Mouse (Mus musculus) heart, embryonic 16.5 days (tissue): ENCODE results near the gene Cenpf. TPM values are rescaled to one million over a fixed set of nuclear protein-coding genes. Genes with fewer than 3 reads are reported as not detected.

Experiments used
- ATAC-seq: fragments of 200-750 bp; cut with Nextera tagmentation; replicated peaks from 2 replicates; pipeline ENCODE4 v1.8.0; 2017; ENCODE audit warnings: moderate number of reproducible peaks; ENCODE audit not compliant: insufficient read depth, low FRiP score; ENCODE audit errors: extremely low read depth
- H3K27ac ChIP-seq: fragments of 300-500 bp; sonication (generic); 2 replicates; pipeline ENCODE4 v1.5.1; 2014; ENCODE audit warnings: mild to moderate bottlenecking, low read length, control low read depth, moderate library complexity
- H3K27me3 ChIP-seq: fragments of 300-500 bp; sonication (generic); 2 replicates; pipeline ENCODE4 v1.6.1; 2014; ENCODE audit warnings: low read length, mixed read lengths; ENCODE audit not compliant: control insufficient read depth, insufficient read depth
- H3K36me3 ChIP-seq: fragments of 300-500 bp; sonication (generic); 2 replicates; pipeline ENCODE4 v1.6.1; 2014; ENCODE audit not compliant: control insufficient read depth, insufficient read depth
- H3K4me1 ChIP-seq: fragments of 300-500 bp; sonication (generic); 2 replicates; pipeline ENCODE4 v1.6.1; 2014; ENCODE audit warnings: low read length, mixed read lengths; ENCODE audit not compliant: control insufficient read depth, insufficient read depth
- H3K4me2 ChIP-seq: fragments of 300-500 bp; sonication (generic); 2 replicates; pipeline ENCODE4 v1.6.1; 2014; ENCODE audit warnings: low read depth, mild to moderate bottlenecking, control low read depth, low read length
- H3K4me3 ChIP-seq: fragments of 300-500 bp; sonication (generic); 2 replicates; pipeline ENCODE4 v1.5.1; 2014; ENCODE audit warnings: mild to moderate bottlenecking, control low read depth, low read length
- H3K9ac ChIP-seq: fragments of 300-500 bp; sonication (generic); 2 replicates; pipeline ENCODE4 v1.6.1; 2014; ENCODE audit warnings: low read length, control low read depth
- H3K9me3 ChIP-seq: fragments of 300-500 bp; sonication (generic); replicated peaks from 2 replicates; pipeline ENCODE4 v1.6.1; 2016; ENCODE audit warnings: low read length; ENCODE audit not compliant: control insufficient read depth
- WGBS: fragments of 180-500 bp; shearing (Covaris S2); extraction: QIAGEN DNeasy Blood & Tissue Kit; methylation state at CpG from one replicate; pipeline ENCODE4 v1.1.7; 2014; 5-methylcytosine and 5-hydroxymethylcytosine counted together
- polyA plus RNA-seq: library from polyadenylated mRNA; unstranded; fragments of >200 nt; fragmentation: Nextera tagmentation; extraction: Ambion mirVana; gene quantifications from 2 replicates; pipeline ENCODE4 v1.2.1, GENCODE M21; 2015

Gene Cenpf
- polyA plus RNA-seq, 1 experiment from 2014 or later = 65.6 TPM

DNA sequence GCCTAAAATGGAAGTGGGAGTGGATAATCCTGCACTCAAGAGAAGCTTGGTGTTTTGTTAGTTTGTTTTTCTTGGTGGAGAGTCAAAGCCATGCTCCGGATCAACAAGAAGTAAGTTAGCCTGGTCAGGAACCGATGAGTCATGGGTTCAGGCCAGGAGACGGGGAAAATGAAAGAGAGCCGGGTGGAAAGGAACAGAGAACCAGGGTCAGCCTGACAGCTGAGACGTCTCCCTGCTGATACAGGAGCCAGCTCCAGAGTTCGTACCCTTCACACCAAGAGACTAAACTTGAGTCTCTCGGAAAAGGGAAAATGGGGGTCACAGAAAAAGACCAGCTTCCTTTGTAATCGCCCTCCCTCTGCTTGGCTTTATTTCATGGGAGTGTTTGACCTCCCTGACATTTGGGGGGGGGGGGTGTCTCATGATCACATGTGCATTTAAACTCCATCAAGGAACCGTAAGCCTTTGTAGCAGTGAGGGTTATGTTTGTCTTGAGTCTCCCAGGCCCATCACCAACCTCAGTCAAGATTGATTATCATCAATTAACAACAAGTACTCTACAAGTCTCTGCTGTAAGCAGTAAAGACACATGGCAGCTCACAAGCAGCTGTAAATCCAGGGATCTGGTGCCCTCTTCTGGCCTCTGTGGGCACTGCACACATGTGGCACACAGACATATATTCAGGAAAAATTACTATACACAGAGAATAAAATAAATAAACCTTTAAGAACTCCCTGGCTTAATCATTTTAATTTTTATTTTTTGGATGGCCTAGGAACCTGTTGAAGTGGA, 59.7 kb downstream of the Cenpf start:
- no peaks in the 10 kb centered on the region for H3K9me3 ChIP-seq
- ATAC-seq = 0 out of 2 replicates have a peak, but pooled peaks have one; percentile 28
- H3K4me3 ChIP-seq = no peak overlapping the region
- H3K4me2 ChIP-seq = no peak overlapping the region
- no peak overlapping the region for H3K27ac ChIP-seq
- no peaks in the 10 kb centered on the region for H3K27me3 ChIP-seq
- no peaks in the 10 kb centered on the region for H3K4me1 ChIP-seq
- no peaks in the 10 kb centered on the region for H3K36me3 ChIP-seq
- WGBS = 52% methylated on average over 9 of the region's 9 CpGs
- no peak overlapping the region for H3K9ac ChIP-seq

DNA sequence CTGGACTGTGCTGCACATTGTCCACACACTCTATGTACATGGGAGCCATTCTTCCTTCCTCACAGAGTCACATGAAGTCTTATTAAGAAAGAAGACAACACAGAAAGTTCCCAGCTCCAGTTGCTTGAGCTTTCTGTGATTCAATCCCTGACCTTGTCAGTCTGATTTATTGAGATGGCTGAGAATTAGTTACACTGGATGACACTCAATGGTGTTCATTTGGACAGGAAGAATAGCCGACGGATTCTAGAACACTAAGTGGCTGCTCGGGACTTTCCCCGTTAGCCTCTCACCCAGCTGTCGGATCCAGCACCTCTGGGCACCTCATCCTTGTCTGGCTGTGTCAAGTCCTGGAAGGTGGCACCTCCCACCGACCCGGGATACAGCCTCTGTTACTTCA, 63.1 kb downstream of the Cenpf start:
- no peaks in the 10 kb centered on the region for H3K4me1 ChIP-seq
- no peak for ATAC-seq
- H3K4me3 ChIP-seq = no peak overlapping the region
- WGBS = 85% methylated on average over 7 of the region's 7 CpGs
- H3K36me3 ChIP-seq = no peaks in the 10 kb centered on the region
- H3K27me3 ChIP-seq = no peaks in the 10 kb centered on the region
- H3K9me3 ChIP-seq = no peaks in the 10 kb centered on the region
- no peak overlapping the region for H3K4me2 ChIP-seq
- no peak overlapping the region for H3K9ac ChIP-seq
- no peak overlapping the region for H3K27ac ChIP-seq

DNA sequence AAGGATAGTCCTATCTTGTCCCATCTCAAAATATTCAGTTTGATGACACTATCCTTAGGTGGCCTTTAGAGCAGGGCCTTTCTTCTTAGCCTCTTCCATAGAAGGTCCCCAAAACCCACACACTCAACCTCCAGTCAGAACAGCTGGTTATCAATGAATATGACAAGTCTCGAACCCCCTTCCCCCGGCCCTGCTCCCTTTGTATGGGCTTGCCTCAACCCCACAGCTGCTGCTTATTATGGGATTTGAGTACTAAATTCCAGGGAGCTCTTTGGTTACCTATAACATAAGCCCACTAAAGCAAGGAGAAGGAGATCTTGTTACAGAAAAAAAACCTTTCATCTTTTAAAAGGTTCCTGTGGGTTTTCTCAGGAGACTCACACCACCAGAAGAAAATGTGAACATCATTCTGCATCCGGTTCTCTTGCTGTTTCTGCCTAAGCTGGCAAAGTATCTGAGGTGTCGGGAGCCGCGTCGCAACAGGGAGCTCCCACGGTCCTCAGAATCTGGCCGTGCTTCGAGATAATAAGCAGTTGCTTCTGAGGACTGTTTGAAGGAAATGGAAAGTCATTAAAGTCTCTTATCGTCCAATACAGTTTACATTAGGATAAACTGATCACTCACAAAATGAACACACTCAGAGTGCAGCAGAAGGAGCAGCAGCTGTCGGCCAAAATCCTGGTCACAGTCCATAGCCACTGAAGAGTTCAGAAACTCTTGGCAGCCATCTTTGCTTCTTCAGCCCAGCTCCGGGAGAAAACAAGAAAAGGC, 68.7 kb downstream of the Cenpf start:
- H3K36me3 ChIP-seq = no peaks in the 10 kb centered on the region
- H3K9me3 ChIP-seq = no peaks in the 10 kb centered on the region
- H3K4me1 ChIP-seq = no peaks in the 10 kb centered on the region
- WGBS = 42% methylated on average over 13 of the region's 13 CpGs
- H3K27me3 ChIP-seq = no peaks in the 10 kb centered on the region
- peak; percentile 78 for ATAC-seq
- H3K27ac ChIP-seq = 0 out of 2 replicates have a peak overlapping the region, but pooled peaks have one; percentile 20
- H3K4me2 ChIP-seq = no peak overlapping the region
- no peak overlapping the region for H3K9ac ChIP-seq
- no peak overlapping the region for H3K4me3 ChIP-seq

DNA sequence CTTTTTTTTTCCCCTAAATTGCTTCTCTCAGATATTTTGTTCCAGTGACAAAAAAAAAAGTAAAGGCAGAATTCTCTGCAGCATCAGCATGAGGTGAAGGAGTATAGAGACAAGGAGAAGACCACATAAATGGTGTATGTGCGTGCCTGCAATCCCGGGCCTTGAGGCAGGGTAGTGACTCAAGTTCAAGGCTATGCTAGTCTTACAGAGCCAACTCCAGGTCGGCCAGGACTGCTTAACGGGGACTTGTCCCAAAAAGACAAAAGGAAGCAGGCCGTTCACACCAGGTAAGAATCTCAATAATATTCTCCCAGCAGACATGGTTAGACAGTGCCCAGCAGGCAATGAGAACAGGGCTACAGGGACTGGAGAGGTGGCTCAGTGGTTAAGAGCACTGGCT, 70.5 kb downstream of the Cenpf start:
- Histone ChIP-seq H3K9me3 (no peaks in the 10 kb centered on the region), H3K4me1 (no peaks in the 10 kb centered on the region), H3K4me3 (no peak overlapping the region), H3K9ac (no peak overlapping the region), H3K27ac (no peak overlapping the region), H3K27me3 (no peaks in the 10 kb centered on the region), H3K4me2 (no peak overlapping the region), H3K36me3 (no peaks in the 10 kb centered on the region)
- 86% methylated on average over 5 of the region's 5 CpGs for WGBS
- no peak for ATAC-seq

DNA sequence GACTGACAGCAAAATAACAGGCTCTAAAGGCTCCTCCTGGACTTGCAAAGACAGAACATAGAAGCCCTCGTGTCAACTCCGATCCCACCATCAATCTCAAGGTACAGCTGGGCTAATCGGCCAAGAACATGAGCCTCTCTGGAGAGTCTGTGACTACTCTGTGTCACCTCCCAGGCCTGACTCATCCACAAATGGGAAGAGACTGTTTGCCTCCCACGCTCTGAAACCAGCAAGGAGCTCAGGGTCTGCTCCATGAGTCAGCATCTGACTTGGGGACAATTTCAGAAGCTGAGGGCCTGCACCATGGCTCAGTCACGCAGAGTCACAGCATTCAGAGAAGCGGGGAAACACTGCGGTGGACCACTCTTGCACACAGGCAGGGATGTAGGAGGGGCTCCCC, 72.6 kb downstream of the Cenpf start:
- H3K27me3 ChIP-seq = no peaks in the 10 kb centered on the region
- ATAC-seq = no peak
- 78% methylated on average over 7 of the region's 7 CpGs for WGBS
- H3K4me2 ChIP-seq = no peak overlapping the region
- no peak overlapping the region for H3K4me3 ChIP-seq
- H3K9ac ChIP-seq = no peak overlapping the region
- H3K4me1 ChIP-seq = no peaks in the 10 kb centered on the region
- no peak overlapping the region for H3K27ac ChIP-seq
- no peaks in the 10 kb centered on the region for H3K36me3 ChIP-seq
- H3K9me3 ChIP-seq = no peaks in the 10 kb centered on the region

DNA sequence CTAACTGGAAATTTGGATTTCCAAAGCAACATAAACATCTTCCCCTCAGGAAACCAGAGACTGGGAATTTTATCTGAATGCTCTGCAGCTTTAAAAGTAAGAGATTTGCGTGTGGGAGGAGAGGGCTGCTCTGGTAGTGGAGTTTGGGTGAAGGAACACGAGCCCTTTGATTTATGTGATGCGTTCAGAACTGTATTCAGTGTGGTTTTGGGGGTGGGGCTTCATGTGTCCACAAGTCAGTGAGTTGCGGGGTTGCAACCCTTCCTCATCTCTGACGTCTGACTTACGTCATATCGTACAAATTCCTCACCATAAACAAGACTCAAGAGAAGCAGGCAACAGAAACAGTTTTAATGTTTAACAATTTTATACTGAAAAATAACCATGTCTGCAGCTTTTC, 74.8 kb downstream of the Cenpf start:
- 50% methylated on average over 7 of the region's 7 CpGs for WGBS
- no peak for ATAC-seq
- Histone ChIP-seq H3K9me3 (no peaks in the 10 kb centered on the region), H3K4me1 (no peaks in the 10 kb centered on the region), H3K36me3 (no peaks in the 10 kb centered on the region), H3K27me3 (no peaks in the 10 kb centered on the region), H3K4me3 (no peak overlapping the region), H3K27ac (no peak overlapping the region), H3K4me2 (no peak overlapping the region), H3K9ac (no peak overlapping the region)

DNA sequence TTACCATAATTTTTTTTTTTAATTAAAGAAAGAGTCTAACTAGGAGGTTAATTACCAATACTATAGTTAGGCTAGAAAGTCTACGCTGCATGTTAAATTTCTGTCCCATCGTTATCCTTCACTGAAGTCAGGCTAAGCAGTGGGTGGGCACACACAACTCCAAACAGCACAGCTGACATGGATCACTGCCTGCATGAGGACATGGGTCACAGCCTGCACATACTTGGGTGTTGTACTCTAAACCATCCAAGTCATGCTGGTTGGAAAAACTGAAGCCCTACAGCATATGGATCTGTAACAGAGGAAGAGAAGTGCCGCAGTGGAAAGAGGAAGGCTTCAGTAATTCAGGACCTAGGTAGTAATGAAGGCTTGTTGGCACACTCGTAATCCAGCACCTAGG, 76.1 kb downstream of the Cenpf start:
- no peak overlapping the region for H3K27ac ChIP-seq
- no peaks in the 10 kb centered on the region for H3K27me3 ChIP-seq
- no peak for ATAC-seq
- H3K36me3 ChIP-seq = no peaks in the 10 kb centered on the region
- no peaks in the 10 kb centered on the region for H3K4me1 ChIP-seq
- H3K4me3 ChIP-seq = no peak overlapping the region
- H3K9ac ChIP-seq = no peak overlapping the region
- no peak overlapping the region for H3K4me2 ChIP-seq
- no peaks in the 10 kb centered on the region for H3K9me3 ChIP-seq
- 73% methylated on average over 4 of the region's 4 CpGs for WGBS

DNA sequence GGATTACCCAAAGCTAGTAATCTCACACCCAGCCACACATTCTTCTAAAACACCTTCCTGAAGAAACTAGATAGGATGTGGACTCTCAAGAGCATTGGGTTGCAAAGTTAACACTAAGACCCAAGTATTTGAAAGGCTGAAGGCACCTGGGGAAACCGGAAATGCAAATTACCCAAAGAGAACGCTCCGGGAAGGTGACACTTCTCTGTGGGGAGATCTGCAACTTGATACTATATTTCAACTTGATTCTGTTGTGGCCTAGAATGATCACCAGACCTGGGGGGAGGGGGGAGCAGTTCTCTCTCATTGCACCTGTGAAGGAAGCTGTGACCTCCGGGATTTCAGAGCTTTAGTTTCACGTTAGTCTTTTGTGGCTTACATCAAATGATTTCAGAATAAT, 79.2 kb downstream of the Cenpf start:
- ATAC-seq = peak; percentile 63

DNA sequence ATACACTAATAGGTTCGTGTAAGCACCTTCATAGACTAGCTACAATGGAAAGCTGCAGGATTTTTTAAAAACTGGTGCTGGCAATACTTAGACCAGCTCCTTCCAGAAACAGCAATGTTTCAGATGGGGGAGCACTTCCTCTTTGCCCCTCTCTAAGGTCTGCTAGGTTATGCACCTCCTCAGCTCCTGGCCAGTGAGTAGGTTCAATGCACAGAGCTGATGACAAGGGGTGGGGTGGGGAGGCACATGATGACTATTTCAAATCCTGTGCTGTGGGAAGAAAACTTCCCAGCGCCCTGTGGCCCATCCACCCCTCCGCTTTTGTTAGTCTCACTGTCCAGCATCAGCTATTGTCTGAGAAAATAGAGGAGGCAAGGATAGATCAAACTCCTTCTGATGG, 79.8 kb downstream of the Cenpf start:
- Histone ChIP-seq H3K4me2 (no peak overlapping the region), H3K27ac (no peak overlapping the region), H3K4me1 (no peaks in the 10 kb centered on the region), H3K27me3 (no peaks in the 10 kb centered on the region), H3K36me3 (no peaks in the 10 kb centered on the region), H3K4me3 (no peak overlapping the region), H3K9ac (no peak overlapping the region), H3K9me3 (peaks cover 5% of the 10 kb centered on the region)
- 71% methylated on average over 3 of the region's 3 CpGs for WGBS
- no peak for ATAC-seq

More for the DNA sequence above, 79.2 kb downstream of the Cenpf start:
- H3K36me3 ChIP-seq = no peaks in the 10 kb centered on the region
- H3K9me3 ChIP-seq = peaks cover 5% of the 10 kb centered on the region
- no peaks in the 10 kb centered on the region for H3K27me3 ChIP-seq
- 16% methylated on average over 5 of the region's 5 CpGs for WGBS
- no peak overlapping the region for H3K4me3 ChIP-seq
- no peaks in the 10 kb centered on the region for H3K4me1 ChIP-seq
- no peak overlapping the region for H3K9ac ChIP-seq
- no peak overlapping the region for H3K27ac ChIP-seq
- no peak overlapping the region for H3K4me2 ChIP-seq
